Mouse (Mus musculus): ENCODE data around the gene Trim25.

The Trim25 gene

DNA sequence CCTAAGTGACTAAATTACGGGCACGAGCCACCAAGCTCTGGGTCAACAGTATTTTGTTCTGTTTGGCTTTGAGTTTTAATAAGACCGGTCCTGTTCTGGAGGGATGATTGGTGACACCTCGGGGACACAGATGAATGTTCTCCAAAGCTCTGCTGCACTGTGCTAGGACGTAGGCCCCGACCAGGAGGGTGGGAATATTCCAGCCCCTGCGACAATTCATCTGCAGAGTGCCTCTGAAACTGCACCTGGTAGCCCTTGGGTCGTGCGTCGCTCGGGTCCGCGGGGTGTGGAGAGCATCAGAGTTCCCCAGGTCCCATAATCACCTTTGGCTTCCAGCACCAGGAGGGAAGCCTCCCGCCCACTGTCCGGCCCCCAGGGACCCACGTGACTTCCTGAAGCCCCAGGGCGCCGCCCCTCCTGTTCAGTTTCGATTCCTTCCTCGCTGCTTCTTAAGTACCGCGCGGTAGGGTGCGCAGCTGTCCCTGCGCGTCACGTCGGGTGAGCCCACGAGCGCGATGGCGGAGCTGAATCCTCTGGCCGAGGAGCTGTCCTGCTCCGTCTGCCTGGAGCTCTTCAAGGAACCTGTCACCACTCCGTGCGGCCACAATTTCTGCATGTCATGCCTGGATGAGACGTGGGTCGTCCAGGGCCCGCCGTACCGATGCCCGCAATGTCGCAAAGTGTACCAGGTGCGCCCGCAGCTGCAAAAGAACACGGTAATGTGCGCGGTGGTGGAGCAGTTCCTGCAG, at the start of gene Trim25:
Gene Trim25, plus strand, starts transcription at position 403 of the 749 bp plus-strand sequence.
- peak; percentile 97 for DNase-seq (ENCODE audit: low read depth, low spot score)

- no peak for DNase-seq (ENCODE audit: low read depth, low spot score)
These were observed 49.2 kb upstream of the Trim25 start for GRCm38 (mm10) chr11:88949802-88950639.

DNA sequence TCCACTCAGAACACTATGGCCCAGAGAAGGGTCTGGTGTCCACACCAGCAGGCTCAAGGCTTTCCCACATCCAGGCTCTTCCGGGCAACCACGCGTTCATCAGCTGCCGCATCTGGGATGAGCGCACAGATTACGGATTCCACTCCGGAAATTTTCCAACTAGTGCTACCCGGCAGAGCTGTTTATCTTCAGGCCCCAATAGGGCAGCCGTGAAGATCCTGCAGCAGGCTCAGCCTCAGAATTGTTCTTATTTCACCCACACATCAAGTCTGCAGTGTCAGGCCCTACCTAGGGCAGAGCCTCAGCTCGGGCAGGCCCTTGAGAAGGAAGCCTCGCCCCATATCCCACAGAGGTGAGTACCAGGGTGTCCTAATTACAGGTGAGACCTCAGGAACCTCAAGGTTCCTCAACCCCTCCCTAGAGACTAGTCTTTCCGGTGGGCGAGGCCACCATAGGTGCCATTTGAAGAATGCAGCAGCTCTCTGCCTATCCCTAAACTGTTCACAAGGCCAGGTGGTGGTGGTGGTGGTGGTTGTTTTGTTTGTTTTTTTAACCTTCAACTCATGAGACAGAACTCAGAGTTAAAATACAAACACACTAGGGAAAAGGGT, 48.4 kb upstream of the Trim25 start:
- DNase-seq (ENCODE audit: low read depth, low spot score) = no peak

GRCm38 (mm10) chr11:88951576-88951975, 47.6 kb upstream of the Trim25 start:
- no peak for DNase-seq (ENCODE audit: low read depth, low spot score)

DNA sequence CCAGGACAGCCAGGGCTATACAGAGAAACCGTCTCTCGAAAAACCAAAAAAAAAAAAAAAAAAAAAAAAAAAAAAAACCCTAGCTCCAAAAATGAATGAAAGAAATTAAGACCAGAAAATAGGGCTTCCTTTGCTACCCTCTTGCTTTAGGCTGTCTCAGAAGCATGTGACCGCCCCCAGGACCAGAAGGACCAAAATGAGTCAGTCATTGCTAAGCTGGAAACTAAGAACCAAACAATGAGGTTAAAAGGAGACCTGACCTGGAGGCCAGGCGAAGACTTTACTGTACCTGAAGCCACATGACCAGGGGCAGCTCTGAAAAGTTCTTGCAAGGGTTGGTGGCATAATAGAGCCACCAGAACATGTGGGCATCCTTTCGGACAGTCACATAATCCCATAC, 47.1 kb upstream of the Trim25 start:
- DNase-seq (ENCODE audit: low read depth, low spot score) = no peak

- no peak for DNase-seq (ENCODE audit: low read depth, low spot score)
These were observed 45.6 kb upstream of the Trim25 start for GRCm38 (mm10) chr11:88953582-88953981.

GRCm38 (mm10) chr11:88954803-88955202, 44.4 kb upstream of the Trim25 start:
- DNase-seq (ENCODE audit: low read depth, low spot score) = peak; percentile 50

DNA sequence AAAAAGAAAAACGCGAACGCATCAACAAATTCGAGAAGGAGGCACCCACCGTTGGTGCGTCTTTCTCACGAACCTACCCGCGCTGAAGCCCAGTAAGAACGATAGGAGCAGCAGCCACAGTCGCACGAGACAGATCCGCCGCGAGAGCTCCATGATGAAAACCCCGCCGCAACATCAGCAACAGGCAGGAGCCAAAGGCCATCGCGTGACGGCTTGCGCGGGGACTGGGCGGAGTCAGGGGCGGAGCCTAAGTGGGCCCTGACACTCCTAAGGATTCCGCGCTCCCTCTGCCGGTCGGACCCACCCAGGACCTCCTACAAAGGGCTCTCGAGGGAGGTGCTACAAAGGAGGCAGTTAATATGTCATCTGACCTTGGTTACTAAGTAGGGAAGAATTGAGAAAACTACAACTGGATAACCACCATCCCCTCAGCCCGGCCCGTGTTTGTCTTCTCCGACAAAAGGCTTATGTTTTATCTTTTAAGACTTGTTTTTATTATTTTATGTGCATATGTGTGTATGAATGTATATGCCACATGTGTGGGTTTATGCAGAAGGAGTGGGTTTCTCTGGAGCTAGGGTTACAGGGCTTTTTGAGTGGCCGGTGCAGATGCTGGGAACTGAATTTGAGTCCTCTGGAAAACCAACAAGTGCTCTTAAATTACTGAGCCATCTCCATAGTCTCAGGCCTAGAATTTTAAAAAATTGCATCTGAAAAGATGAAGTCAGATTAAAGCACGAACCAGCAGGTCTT, 43.8 kb upstream of the Trim25 start, which contains the start of gene Scpep1:
Gene Scpep1, minus strand, starts transcription at position 249 of the 753 bp plus-strand sequence.
- peak; percentile 98 for DNase-seq (ENCODE audit: low read depth, low spot score)

GRCm38 (mm10) chr11:88958851-88959250, 40.3 kb upstream of the Trim25 start:
- no peak for DNase-seq (ENCODE audit: low read depth, low spot score)

GRCm38 (mm10) chr11:88966881-88967361, 32.3 kb upstream of the Trim25 start, which contains the start of gene Elobl:
Gene Elobl, minus strand, starts transcription at chr11:88966931.
- DNase-seq (ENCODE audit: low read depth, low spot score) = no peak

DNA sequence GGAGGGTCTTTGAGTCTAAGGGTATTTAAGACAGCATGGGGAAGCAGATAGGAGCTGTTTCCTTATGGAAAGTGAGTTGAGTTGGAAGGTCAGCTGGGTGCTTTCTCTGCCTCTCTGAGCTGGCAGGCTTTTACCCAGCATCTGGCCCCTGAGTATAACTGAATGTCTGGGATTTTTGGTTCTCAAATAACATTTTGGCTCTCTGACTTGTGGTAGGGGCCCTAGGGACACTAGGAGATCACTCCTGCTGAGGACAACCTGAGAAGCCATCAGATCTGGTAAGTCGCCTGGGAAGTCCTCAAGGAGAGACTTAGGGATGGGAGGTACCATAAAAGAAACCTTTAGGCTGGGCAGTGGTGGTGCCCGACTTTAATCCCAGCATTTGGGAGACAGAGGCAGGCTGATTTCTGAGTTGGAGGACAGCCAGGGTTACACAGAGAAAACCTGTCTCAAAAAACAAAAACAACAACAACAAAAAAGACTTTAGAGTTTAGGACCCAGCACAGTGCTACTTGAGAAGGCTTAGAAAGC, 28.9 kb upstream of the Trim25 start, which contains the start of gene Coil:
Gene Coil, plus strand, starts transcription at position 51 of the 531 bp plus-strand sequence.
- DNase-seq (ENCODE audit: low read depth, low spot score) = peak; percentile 12

GRCm38 (mm10) chr11:88973776-88974701, 25.1 kb upstream of the Trim25 start:
- DNase-seq (ENCODE audit: low read depth, low spot score) = peak; percentile 97

DNA sequence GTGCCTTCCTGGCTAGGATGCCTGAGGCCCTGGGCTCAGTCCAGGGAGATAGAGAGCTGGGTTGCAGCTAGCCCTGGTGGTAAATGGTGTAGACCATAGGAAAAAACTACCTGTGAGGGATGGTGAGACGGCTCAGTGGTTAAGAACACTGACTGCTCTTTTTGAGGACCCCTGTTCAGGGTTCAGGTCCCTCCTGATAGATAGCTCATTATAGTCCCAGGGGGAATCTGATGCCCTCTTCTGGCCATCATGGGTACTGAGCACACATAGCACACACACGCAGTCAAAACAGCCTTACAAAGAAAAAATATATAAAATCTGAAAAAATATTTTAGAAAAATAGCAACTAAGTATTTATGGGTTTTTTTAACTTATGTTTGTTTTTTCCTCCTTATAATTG, 22.9 kb upstream of the Trim25 start:
- DNase-seq (ENCODE audit: low read depth, low spot score) = peak; percentile 56

DNA sequence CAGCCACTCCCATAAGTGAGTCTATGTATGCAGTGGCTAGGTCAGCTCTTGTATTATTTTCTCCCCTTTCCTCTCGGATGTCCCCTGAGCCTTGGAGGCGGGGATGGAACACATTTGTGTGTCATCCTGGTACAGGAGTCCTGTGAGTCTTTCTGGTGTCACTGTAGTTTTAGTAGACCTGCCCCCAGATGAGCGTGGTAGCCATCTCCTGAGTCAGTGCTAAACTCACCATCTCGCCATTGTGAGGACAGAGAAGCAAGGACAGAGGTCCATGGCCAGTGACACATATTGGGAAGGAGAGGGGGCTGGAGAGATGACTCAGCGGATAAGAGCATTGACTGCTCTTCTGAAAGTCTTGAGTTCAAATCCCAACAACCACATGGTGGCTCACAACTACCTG, 22.0 kb upstream of the Trim25 start:
- DNase-seq (ENCODE audit: low read depth, low spot score) = no peak

GRCm38 (mm10) chr11:88981337-88981736, 17.8 kb upstream of the Trim25 start:
- DNase-seq (ENCODE audit: low read depth, low spot score) = no peak

DNA sequence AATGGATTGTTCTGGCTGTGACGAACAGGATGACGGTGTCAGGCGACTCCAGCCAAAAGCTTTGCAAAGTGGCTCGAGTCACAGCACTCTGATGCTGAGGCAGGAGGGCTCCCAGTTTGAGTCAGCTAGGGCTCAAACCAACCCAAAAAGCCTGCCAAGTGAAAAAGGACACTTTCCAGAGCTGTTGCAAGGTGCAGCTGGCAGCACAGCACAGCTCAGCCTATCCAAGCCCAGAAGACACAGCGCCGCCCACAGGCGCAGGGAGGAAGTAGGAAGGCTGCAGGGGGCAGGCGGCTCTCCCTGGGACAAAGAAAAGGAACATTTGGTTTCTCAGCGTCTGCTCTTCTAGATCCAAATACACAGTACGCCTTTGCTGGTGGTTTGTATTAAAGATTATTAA, 12.6 kb upstream of the Trim25 start:
- no peak for DNase-seq (ENCODE audit: low read depth, low spot score)

GRCm38 (mm10) chr11:88988956-88989355, 10.2 kb upstream of the Trim25 start:
- no peak for DNase-seq (ENCODE audit: low read depth, low spot score)

DNA sequence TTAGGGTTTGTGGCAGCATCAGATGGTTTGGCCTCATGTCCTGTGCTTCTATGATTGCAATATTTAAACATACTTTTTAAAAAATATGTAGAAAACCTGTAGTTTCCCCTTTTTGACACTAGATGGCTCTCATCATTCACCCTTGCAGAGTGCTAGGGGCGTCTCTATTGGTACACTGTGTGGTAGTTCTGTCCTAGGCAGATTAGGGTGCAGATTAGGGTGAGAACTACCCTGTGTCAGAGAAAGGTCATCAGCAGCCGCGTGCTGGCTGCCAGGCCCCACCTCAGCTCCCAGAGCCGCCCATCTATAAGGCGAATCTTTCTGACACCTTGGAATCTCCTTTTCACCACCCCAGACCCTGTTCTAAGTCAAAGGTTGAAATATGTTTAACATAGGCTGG, 9.6 kb upstream of the Trim25 start:
- DNase-seq (ENCODE audit: low read depth, low spot score) = peak; percentile 68

GRCm38 (mm10) chr11:88993186-88993585, 6.0 kb upstream of the Trim25 start:
- DNase-seq (ENCODE audit: low read depth, low spot score) = no peak

DNA sequence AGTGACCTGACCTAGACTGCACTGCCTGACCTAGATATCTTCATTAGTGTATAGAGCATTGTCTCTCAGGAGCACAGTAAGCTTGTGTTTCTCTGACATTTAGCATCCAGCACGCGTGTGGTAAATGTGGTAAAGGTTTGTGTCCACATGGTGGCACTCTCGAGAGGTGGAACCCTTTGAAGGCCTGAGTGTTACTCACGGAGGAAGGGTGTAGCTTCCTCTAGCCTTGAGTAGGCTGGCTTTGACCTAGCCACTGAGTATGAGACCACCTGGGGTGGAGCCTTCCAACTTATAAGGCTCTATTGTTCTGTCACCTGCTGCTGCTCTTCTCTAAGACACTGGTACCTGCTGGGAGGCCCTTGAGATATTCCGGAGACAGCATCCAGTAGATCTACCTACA, 5.6 kb upstream of the Trim25 start:
- DNase-seq (ENCODE audit: low read depth, low spot score) = peak; percentile 88
